Mouse (Mus musculus) kidney, embryonic 16.5 days (tissue): ENCODE data around the gene Gm11564. TPM values are rescaled to one million over a fixed set of nuclear protein-coding genes. Genes with fewer than 3 reads are reported as not detected.
"Not testable (repeated sequence)": the region's sequence is repeated elsewhere in the genome, so short reads cannot be mapped to it uniquely, and the experiment has no call there.

ENCODE experiments used
- ATAC-seq: fragments of 200-750 bp; cut with Nextera tagmentation; 2 replicates; pipeline ENCODE4 v1.8.0; 2017; ENCODE audit warnings: moderate TSS enrichment; ENCODE audit not compliant: low FRiP score, low TSS enrichment
- H3K27ac ChIP-seq: fragments of 300-500 bp; sonication (generic); 2 replicates; pipeline ENCODE4 v1.5.1; 2014; ENCODE audit warnings: low read length
- H3K27me3 ChIP-seq: fragments of 300-500 bp; sonication (generic); 2 replicates; pipeline ENCODE4 v1.6.1; 2014; ENCODE audit warnings: low read length, control low read depth, mixed read lengths; ENCODE audit not compliant: insufficient read depth
- H3K36me3 ChIP-seq: fragments of 300-500 bp; sonication (generic); 2 replicates; pipeline ENCODE4 v1.6.1; 2014; ENCODE audit warnings: low read length, control low read depth, mixed read lengths; ENCODE audit not compliant: insufficient read depth
- H3K4me1 ChIP-seq: fragments of 300-500 bp; sonication (generic); 2 replicates; pipeline ENCODE4 v1.6.1; 2014; ENCODE audit warnings: low read length, control low read depth, mixed read lengths; ENCODE audit not compliant: insufficient read depth
- H3K4me2 ChIP-seq: fragments of 300-500 bp; sonication (generic); replicated peaks from 2 replicates; pipeline ENCODE4 v1.6.1; 2014; ENCODE audit warnings: low read depth, low read length
- H3K4me3 ChIP-seq: fragments of 300-500 bp; sonication (generic); 2 replicates; pipeline ENCODE4 v1.5.1; 2014; ENCODE audit warnings: mild to moderate bottlenecking, low read length
- H3K9ac ChIP-seq: fragments of 300-500 bp; sonication (generic); replicated peaks from 2 replicates; pipeline ENCODE4 v1.6.1; 2014; ENCODE audit warnings: low read length
- H3K9me3 ChIP-seq: fragments of 300-500 bp; sonication (generic); 2 replicates; pipeline ENCODE4 v1.6.1; 2016; ENCODE audit warnings: low read length, control low read depth
- whole genome bisulfite sequencing: fragments of 180-500 bp; shearing (Covaris S2); extraction: QIAGEN DNeasy Blood & Tissue Kit; methylation state at CpG from one replicate; pipeline ENCODE4 v1.1.7; 2014; 5-methylcytosine and 5-hydroxymethylcytosine counted together
- polyA plus RNA-seq: library from polyadenylated mRNA; unstranded; fragments of >200 nt; fragmentation: Nextera tagmentation; extraction: Ambion mirVana; gene quantifications from 2 replicates; pipeline ENCODE4 v1.2.1, GENCODE M21; 2015

The Gm11564 gene
- polyA plus RNA-seq, 1 experiment from 2014 or later = not detected

DNA sequence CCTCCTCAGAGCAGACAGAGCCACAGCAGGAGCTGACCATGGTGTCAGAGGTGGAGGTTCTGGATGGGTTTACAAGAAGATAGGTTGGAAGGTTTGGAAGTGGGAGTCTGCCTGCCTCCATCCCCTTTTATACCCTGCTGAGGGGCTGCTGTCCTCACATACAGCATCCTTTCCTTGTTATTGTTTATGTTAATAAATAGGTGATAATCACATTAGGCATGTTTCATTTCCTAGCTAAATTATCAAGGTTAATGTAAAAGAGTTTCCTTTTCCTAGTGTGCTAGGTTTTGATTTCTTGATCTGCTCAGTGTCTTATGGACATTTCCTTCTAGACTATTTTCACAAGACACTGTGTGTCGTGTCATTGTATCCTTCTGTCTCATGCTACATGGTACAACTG, 11.1 kb downstream of the Gm11564 start, which contains the start of gene Gm11554:
Gene Gm11554, minus strand, starts transcription at position 101 of the 400 bp plus-strand sequence.
- H3K9me3 ChIP-seq, H3K4me2 ChIP-seq, H3K9ac ChIP-seq, H3K27ac ChIP-seq, H3K36me3 ChIP-seq, H3K4me3 ChIP-seq, H3K27me3 ChIP-seq, H3K4me1 ChIP-seq, ATAC-seq: not testable (repeated sequence)
- no CpG with 5 or more reads among the region's 1 CpGs for WGBS

DNA sequence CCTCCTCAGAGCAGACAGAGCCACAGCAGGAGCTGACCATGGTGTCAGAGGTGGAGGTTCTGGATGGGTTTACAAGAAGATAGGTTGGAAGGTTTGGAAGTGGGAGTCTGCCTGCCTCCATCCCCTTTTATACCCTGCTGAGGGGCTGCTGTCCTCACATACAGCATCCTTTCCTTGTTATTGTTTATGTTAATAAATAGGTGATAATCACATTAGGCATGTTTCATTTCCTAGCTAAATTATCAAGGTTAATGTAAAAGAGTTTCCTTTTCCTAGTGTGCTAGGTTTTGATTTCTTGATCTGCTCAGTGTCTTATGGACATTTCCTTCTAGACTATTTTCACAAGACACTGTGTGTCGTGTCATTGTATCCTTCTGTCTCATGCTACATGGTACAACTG, 16.6 kb downstream of the Gm11564 start, which contains the start of gene Gm11569:
Gene Gm11569, minus strand, starts transcription at position 101 of the 400 bp plus-strand sequence.
- no CpG with 5 or more reads among the region's 1 CpGs for WGBS
- H3K9me3 ChIP-seq, H3K9ac ChIP-seq, ATAC-seq, H3K36me3 ChIP-seq, H3K4me2 ChIP-seq, H3K27ac ChIP-seq, H3K4me3 ChIP-seq, H3K27me3 ChIP-seq, H3K4me1 ChIP-seq: not testable (repeated sequence)

DNA sequence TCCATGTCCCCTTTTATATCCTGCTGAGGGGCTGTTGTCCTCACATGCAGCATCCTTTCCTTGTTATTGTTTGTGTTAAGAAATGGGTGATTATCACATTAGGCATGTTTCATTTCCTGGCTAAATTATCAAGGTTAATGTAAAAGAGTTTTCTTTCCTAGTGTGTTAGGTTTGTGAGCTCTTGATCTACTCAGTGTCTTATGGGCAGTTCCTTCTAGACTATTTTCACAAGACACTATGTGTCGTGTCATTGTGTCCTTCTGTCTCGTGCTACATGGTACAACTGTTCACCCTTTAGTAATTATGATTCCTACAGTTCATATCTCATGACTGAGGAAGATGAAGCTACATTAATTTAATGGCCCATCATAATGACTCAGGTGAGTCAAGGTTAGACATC, 22.1 kb downstream of the Gm11564 start, which contains the start of gene Gm11596:
Gene Gm11596, minus strand, starts transcription at position 101 of the 400 bp plus-strand sequence.
- no peaks in the 10 kb centered on the region for H3K36me3 ChIP-seq
- no peaks in the 10 kb centered on the region for H3K27me3 ChIP-seq
- WGBS = 84% methylated on average over 2 of the region's 2 CpGs
- no peak within 1 kb of the TSS for H3K27ac ChIP-seq
- no peak within 1 kb of the TSS for H3K9ac ChIP-seq
- H3K4me3 ChIP-seq = no peak within 1 kb of the TSS
- no peaks in the 10 kb centered on the region for H3K9me3 ChIP-seq
- no peaks in the 10 kb centered on the region for H3K4me1 ChIP-seq
- H3K4me2 ChIP-seq = no peak within 1 kb of the TSS
- ATAC-seq = no peak

DNA sequence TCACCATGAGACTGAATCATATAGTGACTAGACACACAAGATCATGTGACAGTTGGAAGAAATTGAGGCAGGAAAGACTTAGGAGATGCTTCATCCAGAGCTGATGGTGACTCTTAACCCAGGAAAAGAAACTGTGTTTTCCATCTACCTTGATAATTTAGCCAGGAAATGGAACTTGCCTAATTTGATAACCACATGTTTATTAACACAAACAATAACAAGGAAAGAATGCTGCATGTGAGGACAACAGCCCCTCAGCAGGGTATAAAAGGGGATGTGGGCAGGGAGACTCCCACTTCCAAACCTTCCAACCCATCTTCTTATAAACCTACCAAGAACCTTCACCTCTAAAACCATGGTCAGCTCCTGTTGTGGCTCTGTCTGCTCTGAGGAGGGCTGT, 30.6 kb downstream of the Gm11564 start, which contains the start of gene Krtap4-9:
Gene Krtap4-9, plus strand, starts transcription at position 301 of the 400 bp plus-strand sequence.
- H3K9me3 ChIP-seq, H3K4me3 ChIP-seq, H3K4me1 ChIP-seq, H3K27me3 ChIP-seq, H3K27ac ChIP-seq, ATAC-seq, H3K36me3 ChIP-seq, H3K4me2 ChIP-seq, H3K9ac ChIP-seq: not testable (repeated sequence)

DNA sequence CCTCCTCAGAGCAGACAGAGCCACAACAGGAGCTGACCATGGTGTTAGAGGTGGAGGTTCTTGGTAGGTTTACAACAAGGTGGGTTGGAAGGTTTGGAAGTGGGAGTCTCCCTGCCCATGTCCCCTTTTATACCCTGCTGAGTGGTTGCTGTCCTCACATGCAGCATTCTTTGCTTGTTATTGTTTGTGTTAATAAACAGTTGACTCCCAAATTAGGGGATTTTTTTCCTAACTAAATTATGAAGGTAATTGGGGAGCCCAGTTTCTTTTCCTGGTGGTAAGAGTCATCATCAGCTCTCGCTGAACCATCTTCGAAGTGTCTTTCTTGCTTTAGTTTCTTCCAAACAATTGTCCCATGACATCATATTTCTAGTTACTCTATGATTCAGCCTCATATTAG, 34.9 kb downstream of the Gm11564 start, which contains the start of gene Krtap4-8:
Gene Krtap4-8, minus strand, starts transcription at position 101 of the 400 bp plus-strand sequence.
- Histone ChIP-seq H3K4me1 (peaks cover 3% of the 10 kb centered on the region; the same call in 1 of the 2 replicates), H3K9me3 (no peaks in the 10 kb centered on the region), H3K27ac (no peak within 1 kb of the TSS), H3K27me3 (no peaks in the 10 kb centered on the region), H3K4me3 (no peak within 1 kb of the TSS), H3K4me2 (no peak within 1 kb of the TSS), H3K9ac (no peak within 1 kb of the TSS), H3K36me3 (no peaks in the 10 kb centered on the region)
- ATAC-seq = no peak
- WGBS = 95% methylated on average over 2 of the region's 2 CpGs

DNA sequence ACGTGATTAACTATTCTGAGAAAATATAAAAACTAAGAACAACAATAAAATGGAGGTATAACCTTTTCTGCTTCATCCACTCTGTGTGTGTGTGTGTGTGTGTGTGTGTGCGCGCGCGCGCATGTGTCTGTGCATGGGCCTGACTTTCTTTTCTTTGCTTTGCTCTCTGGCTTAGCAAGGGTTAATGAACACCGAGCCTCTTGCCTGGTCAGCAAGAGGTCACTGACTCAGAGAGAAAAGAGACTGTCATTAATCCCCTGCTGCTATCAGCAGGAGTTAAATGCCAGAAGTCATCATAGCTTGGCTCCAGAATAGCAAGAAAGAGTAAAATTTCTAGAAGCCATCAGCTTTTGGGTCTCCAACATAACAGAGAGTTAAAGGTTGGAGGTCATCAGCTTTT, 37.1 kb downstream of the Gm11564 start:
- H3K36me3 ChIP-seq = no peaks in the 10 kb centered on the region
- H3K9ac ChIP-seq = no peak overlapping the region
- WGBS = 62% methylated on average over 7 of the region's 7 CpGs
- no peak overlapping the region for H3K4me2 ChIP-seq
- ATAC-seq = no peak
- no peaks in the 10 kb centered on the region for H3K27me3 ChIP-seq
- no peak overlapping the region for H3K27ac ChIP-seq
- H3K9me3 ChIP-seq = no peaks in the 10 kb centered on the region
- peaks cover 3% of the 10 kb centered on the region; the same call in 1 of the 2 replicates for H3K4me1 ChIP-seq
- no peak overlapping the region for H3K4me3 ChIP-seq

DNA sequence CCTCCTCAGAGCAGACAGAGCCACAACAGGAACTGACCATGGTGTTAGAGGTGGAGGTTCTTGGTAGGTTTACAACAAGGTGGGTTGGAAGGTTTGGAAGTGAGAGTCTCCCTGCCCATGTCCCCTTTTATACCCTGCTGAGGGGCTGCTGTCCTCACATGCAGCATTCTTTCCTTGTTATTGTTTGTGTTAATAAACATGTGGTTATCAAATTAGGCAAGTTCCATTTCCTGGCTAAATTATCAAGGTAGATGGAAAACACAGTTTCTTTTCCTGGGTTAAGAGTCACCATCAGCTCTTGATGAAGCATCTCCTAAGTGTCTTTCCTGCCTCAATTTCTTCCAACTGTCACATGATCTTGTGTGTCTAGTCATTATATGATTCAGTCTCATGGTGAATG, 42.7 kb downstream of the Gm11564 start, which contains the start of gene Gm11595:
Gene Gm11595, minus strand, starts transcription at position 101 of the 400 bp plus-strand sequence.
- H3K9ac ChIP-seq, ATAC-seq, H3K4me1 ChIP-seq, H3K9me3 ChIP-seq, H3K27me3 ChIP-seq, H3K27ac ChIP-seq, H3K36me3 ChIP-seq, H3K4me3 ChIP-seq, H3K4me2 ChIP-seq: not testable (repeated sequence)

DNA sequence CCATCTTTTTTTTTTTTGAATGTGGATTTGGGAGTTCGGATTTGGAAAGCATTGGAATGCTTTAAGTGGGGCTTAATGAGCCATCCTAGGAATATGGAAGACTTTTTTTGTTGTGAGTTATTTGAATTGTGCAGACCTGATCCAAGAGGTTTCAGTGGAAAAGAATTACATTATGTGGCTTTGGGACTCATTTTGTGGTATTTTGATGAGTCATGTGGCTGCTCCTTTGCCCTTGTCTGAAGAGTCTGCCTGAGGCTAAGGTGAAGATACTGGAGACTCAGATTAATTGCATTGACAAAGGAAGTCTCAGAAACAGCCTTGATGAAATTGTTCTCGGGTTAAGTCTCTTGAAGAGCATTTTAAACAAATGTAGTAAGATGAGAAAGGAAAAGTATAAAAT, 47.1 kb downstream of the Gm11564 start:
- Histone ChIP-seq H3K9ac (no peak overlapping the region), H3K4me1 (no peaks in the 10 kb centered on the region), H3K36me3 (no peaks in the 10 kb centered on the region), H3K4me2 (no peak overlapping the region), H3K27ac (no peak overlapping the region), H3K4me3 (no peak overlapping the region), H3K9me3 (no peaks in the 10 kb centered on the region), H3K27me3 (no peaks in the 10 kb centered on the region)
- ATAC-seq = no peak
- 70% methylated on average over 2 of the region's 2 CpGs for WGBS

Other genes starting within 250 kb of the Gm11564 start
- not detected in 2 replicates for gene Krtap3-1, start 249.0 kb downstream of the Gm11564 start, polyA plus RNA-seq
- gene Krtap1-5, start 234.7 kb downstream of the Gm11564 start, polyA plus RNA-seq = not detected in 2 replicates
- gene Krtap1-4, start 232.0 kb downstream of the Gm11564 start, polyA plus RNA-seq = not detected in 2 replicates
- not detected in 2 replicates for gene Krtap1-3, start 224.3 kb downstream of the Gm11564 start, polyA plus RNA-seq
- gene Krtap9-3, start 217.6 kb downstream of the Gm11564 start, polyA plus RNA-seq = not detected in 2 replicates
- not detected in 2 replicates for gene Gm11938, start 212.4 kb downstream of the Gm11564 start, polyA plus RNA-seq
- gene Gm11937, start 205.5 kb downstream of the Gm11564 start, polyA plus RNA-seq = not detected in 2 replicates
- not detected in 2 replicates for gene Krtap2-4, start 200.8 kb downstream of the Gm11564 start, polyA plus RNA-seq
- gene Gm11562, start 195.2 kb downstream of the Gm11564 start, polyA plus RNA-seq = not detected in 2 replicates
- not detected in 2 replicates for gene Krtap4-1, start 187.4 kb downstream of the Gm11564 start, polyA plus RNA-seq
- not detected in 2 replicates for gene Krtap4-2, start 180.6 kb downstream of the Gm11564 start, polyA plus RNA-seq
- gene Krtap4-7, start 171.6 kb downstream of the Gm11564 start, polyA plus RNA-seq = not detected in 2 replicates
- gene Gm11555, start 165.4 kb downstream of the Gm11564 start, polyA plus RNA-seq = not detected in 2 replicates
- not detected in 2 replicates for gene Gm11563, start 156.7 kb downstream of the Gm11564 start, polyA plus RNA-seq
- gene Krtap4-6, start 149.7 kb downstream of the Gm11564 start, polyA plus RNA-seq = not detected in 2 replicates
- gene Gm14190, start 124.9 kb downstream of the Gm11564 start, polyA plus RNA-seq = not detected in 2 replicates
- not detected in 2 replicates for gene Gm14180, start 81.4 kb downstream of the Gm11564 start, polyA plus RNA-seq
- gene Gm11595, start 42.8 kb downstream of the Gm11564 start, polyA plus RNA-seq = not detected in 2 replicates
- gene Krtap4-8, start 35.0 kb downstream of the Gm11564 start, polyA plus RNA-seq = not detected in 2 replicates
- gene Krtap4-9, start 30.5 kb downstream of the Gm11564 start, polyA plus RNA-seq = not detected in 2 replicates
- gene Gm11596, start 22.2 kb downstream of the Gm11564 start, polyA plus RNA-seq = not detected in 2 replicates
- not detected in 2 replicates for gene Gm11569, start 16.7 kb downstream of the Gm11564 start, polyA plus RNA-seq
- not detected in 2 replicates for gene Gm11554, start 11.2 kb downstream of the Gm11564 start, polyA plus RNA-seq
- gene Krtap4-13, start 5.8 kb downstream of the Gm11564 start, polyA plus RNA-seq = not detected in 2 replicates
- gene 2300003K06Rik, start 22.4 kb upstream of the Gm11564 start, polyA plus RNA-seq = not detected in 2 replicates
- not detected in 2 replicates for gene Krtap4-16, start 35.9 kb upstream of the Gm11564 start, polyA plus RNA-seq
- gene Gm11568, start 42.3 kb upstream of the Gm11564 start, polyA plus RNA-seq = not detected in 2 replicates
- not detected in 2 replicates for gene Gm11559, start 48.8 kb upstream of the Gm11564 start, polyA plus RNA-seq
- not detected in 2 replicates for gene Krtap9-1, start 57.7 kb upstream of the Gm11564 start, polyA plus RNA-seq
- gene Gm11567, start 63.5 kb upstream of the Gm11564 start, polyA plus RNA-seq = not detected in 2 replicates
- not detected in 2 replicates for gene Krtap31-1, start 92.3 kb upstream of the Gm11564 start, polyA plus RNA-seq
- not detected in 2 replicates for gene Gm11565, start 99.1 kb upstream of the Gm11564 start, polyA plus RNA-seq
- gene Krtap31-2, start 120.6 kb upstream of the Gm11564 start, polyA plus RNA-seq = not detected in 2 replicates
- gene Krtap9-5, start 132.8 kb upstream of the Gm11564 start, polyA plus RNA-seq = not detected in 2 replicates
- gene Krtap29-1, start 163.4 kb upstream of the Gm11564 start, polyA plus RNA-seq = not detected in 2 replicates
- gene Krtap16-1, start 170.9 kb upstream of the Gm11564 start, polyA plus RNA-seq = not detected in 2 replicates
- gene Krtap17-1, start 178.3 kb upstream of the Gm11564 start, polyA plus RNA-seq = not detected in 2 replicates
- gene Krt33a, start 200.5 kb upstream of the Gm11564 start, polyA plus RNA-seq = not detected in 2 replicates
- gene Krt33b, start 214.2 kb upstream of the Gm11564 start, polyA plus RNA-seq = 0.10 TPM in 1 of 2 replicates, not detected in the other
- gene Krt34, start 225.9 kb upstream of the Gm11564 start, polyA plus RNA-seq = not detected in 2 replicates
- gene Krt31, start 234.9 kb upstream of the Gm11564 start, polyA plus RNA-seq = not detected in 2 replicates